ENCODE assay signal across 13 mouse cellular contexts in genomic region chr4:94261136-94261535, GRCm38 (mm10).
A peak's percentile ranks its signal among the peaks of the same experiment; 100 is the strongest.
DNase-seq lines count a peak whose midpoint lies in the region; ATAC-seq and TF ChIP-seq lines count a peak whose summit lies in the region.
"Had no signal": no experiment of that assay in that cellular context is flagged by ENCODE, and none has a peak within 500 bp of the region (broad histone marks: within the 10 kb centered on the region; RNA-seq: fewer than 3 reads in every experiment).

No protein-coding gene starts in this region.

- no peaks in the 10 kb centered on the region for H3K36me3 ChIP-seq in forebrain, embryonic 14.5 days (ENCODE audit: control insufficient read depth, insufficient read depth, low read length)
- H3K36me3 ChIP-seq in forebrain, embryonic 13.5 days (ENCODE audit: poor library complexity, severe bottlenecking): no peaks in the 10 kb centered on the region
- no peaks in the 10 kb centered on the region for H3K36me3 ChIP-seq in kidney, adult 2 months (ENCODE audit: control insufficient read depth, insufficient read depth, low read length)
- no peaks in the 10 kb centered on the region for H3K36me3 ChIP-seq in neural tube, embryonic 15.5 days
- H3K36me3 ChIP-seq: intestine, embryonic 15.5 days; midbrain, embryonic 10.5 days had no signal

- no peaks in the 10 kb centered on the region for H3K27me3 ChIP-seq in forebrain, embryonic 14.5 days (replicated peaks; ENCODE audit: control insufficient read depth, insufficient read depth, low read length)
- H3K27me3 ChIP-seq in forebrain, embryonic 13.5 days: no peaks in the 10 kb centered on the region
- no peaks in the 10 kb centered on the region for H3K27me3 ChIP-seq in kidney, adult 2 months (replicated peaks; ENCODE audit: control insufficient read depth, insufficient read depth, low read length)
- H3K27me3 ChIP-seq in neural tube, embryonic 15.5 days (replicated peaks): no peaks in the 10 kb centered on the region
- H3K27me3 ChIP-seq: intestine, embryonic 15.5 days had no signal

- no peak for TF ChIP-seq CTCF in kidney, adult 2 months (conservative IDR thresholded peaks at IDR 0.05; ENCODE audit: insufficient read depth, insufficient read length, low read depth, low read length)

- ATAC-seq in forebrain, embryonic 14.5 days: no peak
- no peak for ATAC-seq in forebrain, embryonic 13.5 days
- ATAC-seq in neural tube, embryonic 15.5 days (ENCODE audit: low FRiP score): peak; percentile 41; the same call in 1 of the 2 replicates
- ATAC-seq: activated CD4-positive, CD25-positive, alpha-beta regulatory T cell, adult 4 months; intestine, embryonic 15.5 days had no signal

- no peak overlapping the region for H3K4me2 ChIP-seq in forebrain, embryonic 14.5 days (ENCODE audit: low read length)
- no peak overlapping the region for H3K4me2 ChIP-seq in forebrain, embryonic 13.5 days
- no peak overlapping the region for H3K4me2 ChIP-seq in neural tube, embryonic 15.5 days
- H3K4me2 ChIP-seq: intestine, embryonic 15.5 days had no signal

- TF ChIP-seq POLR2A in kidney, adult 2 months (IDR thresholded peaks at IDR 0.05; ENCODE audit: low read depth, low read length): no peak

- peak; percentile 51 for DNase-seq in forebrain, embryonic 14.5 days (ENCODE audit: low spot score)
- peak; percentile 8 for DNase-seq in kidney, adult 2 months
- DNase-seq in kidney, postnatal 36 days: no peak
- no peak for DNase-seq in neural tube, embryonic 10.5 days (ENCODE audit: extremely low spot score, low spot score)
- peak; percentile 17 for DNase-seq in telencephalon, adult 2 months (ENCODE audit: low read depth, low spot score)
- no peak for DNase-seq in right cerebral cortex, adult 18-20 months
- DNase-seq: cerebellum, adult 18-20 months; heart, postnatal 4 days had no signal

- H3K4me1 ChIP-seq in forebrain, embryonic 14.5 days (ENCODE audit: control insufficient read depth, insufficient read depth, low read length): no peaks in the 10 kb centered on the region
- no peaks in the 10 kb centered on the region for H3K4me1 ChIP-seq in forebrain, embryonic 13.5 days
- H3K4me1 ChIP-seq in kidney, adult 2 months (ENCODE audit: control insufficient read depth, insufficient read depth, low read length): no peaks in the 10 kb centered on the region
- H3K4me1 ChIP-seq in neural tube, embryonic 15.5 days: no peaks in the 10 kb centered on the region
- H3K4me1 ChIP-seq: intestine, embryonic 15.5 days; midbrain, embryonic 10.5 days had no signal

- no peaks in the 10 kb centered on the region for H3K9me3 ChIP-seq in forebrain, embryonic 14.5 days (replicated peaks; ENCODE audit: control insufficient read depth, low read length)
- no peaks in the 10 kb centered on the region for H3K9me3 ChIP-seq in forebrain, embryonic 13.5 days (replicated peaks)
- H3K9me3 ChIP-seq in neural tube, embryonic 15.5 days (replicated peaks): no peaks in the 10 kb centered on the region
- H3K9me3 ChIP-seq: intestine, embryonic 15.5 days; midbrain, embryonic 10.5 days had no signal

- no peak overlapping the region for H3K9ac ChIP-seq in forebrain, embryonic 14.5 days (ENCODE audit: low read length)
- no peak overlapping the region for H3K9ac ChIP-seq in forebrain, embryonic 13.5 days
- H3K9ac ChIP-seq in neural tube, embryonic 15.5 days (replicated peaks): no peak overlapping the region
- H3K9ac ChIP-seq: intestine, embryonic 15.5 days had no signal

- H3K27ac ChIP-seq in forebrain, embryonic 14.5 days (ENCODE audit: low read depth, low read length): no peak overlapping the region
- H3K27ac ChIP-seq in forebrain, embryonic 13.5 days: no peak overlapping the region
- no peak overlapping the region for H3K27ac ChIP-seq in kidney, adult 2 months (ENCODE audit: insufficient read depth, low read depth, low read length)
- H3K27ac ChIP-seq in neural tube, embryonic 15.5 days (replicated peaks): no peak overlapping the region
- H3K27ac ChIP-seq: intestine, embryonic 15.5 days; midbrain, embryonic 10.5 days had no signal

- no peak overlapping the region for H3K4me3 ChIP-seq in forebrain, embryonic 14.5 days (ENCODE audit: low read depth, low read length)
- H3K4me3 ChIP-seq in forebrain, embryonic 13.5 days: no peak overlapping the region
- H3K4me3 ChIP-seq in kidney, adult 2 months (ENCODE audit: insufficient read depth, low read depth, low read length): no peak overlapping the region
- H3K4me3 ChIP-seq in neural tube, embryonic 15.5 days (replicated peaks): no peak overlapping the region
- H3K4me3 ChIP-seq: intestine, embryonic 15.5 days; midbrain, embryonic 10.5 days had no signal

Comparison
In these comparisons a context has a peak if more than half of its experiments do, and no peak if none do; other contexts are left out.
1. DNase-seq: peak in forebrain, embryonic 14.5 days (single experiment), kidney, adult 2 months (single experiment) and telencephalon, adult 2 months (single experiment); none in kidney, postnatal 36 days (0 of 2), neural tube, embryonic 10.5 days (single experiment) and right cerebral cortex, adult 18-20 months (single experiment).